Mouse (Mus musculus): ENCODE data around the gene Rtn4rl2. TPM values are rescaled to one million over a fixed set of nuclear protein-coding genes. Genes with fewer than 3 reads are reported as not detected.
A peak's percentile ranks its signal among the peaks of the same experiment; 100 is the strongest.

Gene Rtn4rl2
- polyA plus RNA-seq, 1 experiment from 2014 or later = 12.8 TPM

DNA sequence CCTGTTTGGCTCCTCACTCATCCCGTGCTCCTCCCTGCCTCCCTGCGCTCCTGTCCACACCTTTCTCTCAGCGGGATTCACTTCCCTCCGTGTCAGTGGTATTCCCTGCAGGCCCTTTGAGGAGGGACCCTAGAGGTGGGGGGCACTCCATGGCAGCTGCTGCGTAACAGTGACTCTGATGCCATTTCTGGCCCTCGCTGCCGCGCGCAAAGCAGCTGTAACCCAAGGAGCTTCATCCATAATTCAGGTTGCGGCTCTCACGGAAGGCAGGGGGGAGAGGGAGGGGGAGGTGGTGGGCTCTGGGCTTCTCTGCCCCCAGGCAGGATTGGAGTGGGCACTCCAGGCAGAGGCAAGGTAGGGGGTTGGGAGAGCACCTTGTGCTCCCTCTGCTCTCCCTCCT, 3.0 kb downstream of the Rtn4rl2 start:
- Histone ChIP-seq H3K27ac (replicated peaks) (no peak overlapping the region), H3K9ac (replicated peaks) (no peak overlapping the region), H3K27me3 (peaks cover 15% of the 10 kb centered on the region; the same call in 1 of the 2 replicates), H3K4me1 (peaks cover 47% of the 10 kb centered on the region), H3K36me3 (0 out of 2 replicates have a peak, but pooled peaks cover 2% of the 10 kb centered on the region), H3K4me2 (replicated peaks) (peak overlapping the region; percentile 92), H3K4me3 (peak overlapping the region; percentile 7; the same call in 1 of the 2 replicates), H3K9me3 (no peaks in the 10 kb centered on the region)
- ATAC-seq (replicated peaks) = no peak
- 2% methylated on average over 11 of the region's 11 CpGs for WGBS

- 9% methylated on average over 6 of the region's 6 CpGs for WGBS
- no peak overlapping the region for H3K27ac ChIP-seq (replicated peaks)
- 0 out of 2 replicates have a peak, but pooled peaks cover 2% of the 10 kb centered on the region for H3K36me3 ChIP-seq
- peak overlapping the region; percentile 92 for H3K4me2 ChIP-seq (replicated peaks)
- H3K9ac ChIP-seq (replicated peaks) = no peak overlapping the region
- no peaks in the 10 kb centered on the region for H3K9me3 ChIP-seq
- H3K4me1 ChIP-seq = peaks cover 46% of the 10 kb centered on the region
- no peak for ATAC-seq (replicated peaks)
- 0 out of 2 replicates have a peak overlapping the region, but pooled peaks have one; percentile 7 for H3K4me3 ChIP-seq
- peaks cover 15% of the 10 kb centered on the region; the same call in 1 of the 2 replicates for H3K27me3 ChIP-seq
These were observed 3.4 kb downstream of the Rtn4rl2 start for GRCm38 (mm10) chr2:84883084-84883483.

DNA sequence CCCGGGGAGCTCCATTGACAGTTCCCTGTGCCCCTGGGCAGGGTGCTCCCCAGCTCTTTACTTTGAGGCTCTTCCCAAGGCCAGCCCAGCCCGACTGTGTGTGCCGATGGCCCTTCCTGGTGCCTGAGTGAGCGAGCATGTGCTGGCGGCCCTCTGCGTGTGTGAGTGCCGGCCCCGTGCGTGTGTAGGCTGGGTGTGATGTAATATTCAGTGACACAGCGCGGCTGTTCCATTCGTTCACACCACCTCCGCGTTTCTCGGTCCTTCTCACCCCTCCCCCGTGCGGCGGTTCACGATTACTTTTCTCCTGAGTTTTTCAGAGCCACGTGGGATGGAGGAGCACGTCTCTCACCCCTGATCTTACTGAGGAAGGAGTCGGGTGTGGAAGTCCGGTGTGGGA, 3.9 kb downstream of the Rtn4rl2 start:
- Histone ChIP-seq H3K4me3 (peak overlapping the region; percentile 7; the same call in 1 of the 2 replicates), H3K9me3 (no peaks in the 10 kb centered on the region), H3K4me1 (peaks cover 41% of the 10 kb centered on the region), H3K27me3 (peaks cover 15% of the 10 kb centered on the region; the same call in 1 of the 2 replicates), H3K4me2 (replicated peaks) (peak overlapping the region; percentile 92), H3K27ac (replicated peaks) (no peak overlapping the region), H3K36me3 (0 out of 2 replicates have a peak, but pooled peaks cover 2% of the 10 kb centered on the region), H3K9ac (replicated peaks) (no peak overlapping the region)
- no peak for ATAC-seq (replicated peaks)
- WGBS = 12% methylated on average over 23 of the region's 23 CpGs

DNA sequence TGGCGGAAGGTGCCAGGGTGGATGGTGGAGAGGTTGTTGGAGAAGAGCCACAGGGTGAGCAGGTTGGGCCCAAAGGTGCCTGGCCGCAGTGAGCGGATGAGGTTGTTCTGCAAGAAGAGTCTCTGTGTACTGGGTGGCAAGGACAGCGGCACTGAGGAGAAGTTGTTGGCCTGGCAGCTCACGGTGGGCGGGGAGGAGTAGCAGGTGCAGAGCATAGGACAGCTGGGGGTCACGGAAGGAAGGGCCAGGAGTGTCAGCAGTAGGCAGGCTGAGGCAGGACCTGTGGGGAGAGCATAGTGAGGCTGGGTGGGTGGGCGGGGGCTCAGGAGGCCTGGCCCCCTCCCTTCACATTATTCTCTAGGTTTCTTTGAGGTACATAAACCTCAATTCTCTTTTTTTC, 5.9 kb downstream of the Rtn4rl2 start:
- WGBS = 85% methylated on average over 6 of the region's 8 CpGs
- no peak overlapping the region for H3K9ac ChIP-seq (replicated peaks)

DNA sequence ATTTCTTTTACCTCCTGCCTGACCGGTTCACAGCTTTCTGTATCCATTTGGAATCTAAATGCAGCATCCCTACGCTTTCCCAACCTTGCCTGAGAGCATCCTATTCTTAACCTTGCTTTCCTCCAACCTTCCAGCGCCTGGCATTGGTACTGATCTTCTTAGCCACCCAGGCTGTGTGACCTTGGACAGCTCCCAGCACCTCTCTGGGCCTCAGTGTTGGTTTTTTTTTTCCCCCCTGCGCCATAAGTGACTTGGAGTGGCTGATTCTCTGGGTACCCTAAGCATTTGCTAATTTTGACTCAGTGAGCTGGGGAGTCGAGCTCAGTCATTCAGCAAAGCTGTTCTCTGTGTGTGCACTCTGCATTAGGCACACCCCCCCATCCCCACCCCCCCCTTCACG, 10.7 kb downstream of the Rtn4rl2 start:
- Histone ChIP-seq H3K9ac (replicated peaks) (no peak overlapping the region), H3K4me3 (no peak overlapping the region), H3K36me3 (peaks cover 2% of the 10 kb centered on the region; the same call in 1 of the 2 replicates), H3K4me1 (peaks cover 21% of the 10 kb centered on the region), H3K9me3 (no peaks in the 10 kb centered on the region), H3K27me3 (peaks cover 41% of the 10 kb centered on the region; the same call in 1 of the 2 replicates), H3K27ac (replicated peaks) (no peak overlapping the region), H3K4me2 (replicated peaks) (no peak overlapping the region)
- no peak for ATAC-seq (replicated peaks)
- WGBS = 51% methylated on average over 6 of the region's 6 CpGs

More for the DNA sequence above, 5.9 kb downstream of the Rtn4rl2 start:
- Histone ChIP-seq H3K27ac (replicated peaks) (no peak overlapping the region), H3K27me3 (peaks cover 15% of the 10 kb centered on the region; the same call in 1 of the 2 replicates), H3K4me3 (no peak overlapping the region), H3K9me3 (no peaks in the 10 kb centered on the region), H3K4me1 (peaks cover 33% of the 10 kb centered on the region), H3K36me3 (0 out of 2 replicates have a peak, but pooled peaks cover 2% of the 10 kb centered on the region), H3K4me2 (replicated peaks) (no peak overlapping the region)
- no peak for ATAC-seq (replicated peaks)

GRCm38 (mm10) chr2:84872105-84872716, 14.3 kb downstream of the Rtn4rl2 start:
- no peaks in the 10 kb centered on the region; the same call in 1 of the 2 replicates for H3K36me3 ChIP-seq
- ATAC-seq (replicated peaks) = peak; percentile 26
- peak overlapping the region; percentile 29 for H3K9ac ChIP-seq (replicated peaks)
- no peak overlapping the region for H3K27ac ChIP-seq (replicated peaks)
- peaks cover 57% of the 10 kb centered on the region for H3K27me3 ChIP-seq
- peak overlapping the region; percentile 55 for H3K4me2 ChIP-seq (replicated peaks)
- peaks cover 38% of the 10 kb centered on the region for H3K4me1 ChIP-seq
- peak overlapping the region; percentile 40 for H3K4me3 ChIP-seq
- under 1% methylated on average over 73 of the region's 78 CpGs for WGBS
- no peaks in the 10 kb centered on the region for H3K9me3 ChIP-seq

- H3K4me1 ChIP-seq = peaks cover 45% of the 10 kb centered on the region
- H3K9me3 ChIP-seq = no peaks in the 10 kb centered on the region
- peaks cover 57% of the 10 kb centered on the region for H3K27me3 ChIP-seq
- no peak overlapping the region for H3K27ac ChIP-seq (replicated peaks)
- no peaks in the 10 kb centered on the region; the same call in 1 of the 2 replicates for H3K36me3 ChIP-seq
- ATAC-seq (replicated peaks) = no peak
- no peak overlapping the region for H3K4me3 ChIP-seq
- no peak overlapping the region for H3K4me2 ChIP-seq (replicated peaks)
- H3K9ac ChIP-seq (replicated peaks) = no peak overlapping the region
- 64% methylated on average over 4 of the region's 4 CpGs for WGBS
These were observed 15.8 kb downstream of the Rtn4rl2 start for GRCm38 (mm10) chr2:84870623-84871160.

- Histone ChIP-seq H3K4me2 (replicated peaks) (no peak overlapping the region), H3K27me3 (peaks cover 44% of the 10 kb centered on the region), H3K4me3 (no peak overlapping the region), H3K4me1 (peaks cover 48% of the 10 kb centered on the region), H3K9me3 (no peaks in the 10 kb centered on the region), H3K36me3 (no peaks in the 10 kb centered on the region; the same call in 1 of the 2 replicates), H3K27ac (replicated peaks) (peak overlapping the region; percentile 22), H3K9ac (replicated peaks) (no peak overlapping the region)
- WGBS = 50% methylated on average over 2 of the region's 2 CpGs
- peak; percentile 11; the same call in 1 of the 2 replicates for ATAC-seq (replicated peaks)
These were observed 17.5 kb downstream of the Rtn4rl2 start for GRCm38 (mm10) chr2:84868977-84869376.

DNA sequence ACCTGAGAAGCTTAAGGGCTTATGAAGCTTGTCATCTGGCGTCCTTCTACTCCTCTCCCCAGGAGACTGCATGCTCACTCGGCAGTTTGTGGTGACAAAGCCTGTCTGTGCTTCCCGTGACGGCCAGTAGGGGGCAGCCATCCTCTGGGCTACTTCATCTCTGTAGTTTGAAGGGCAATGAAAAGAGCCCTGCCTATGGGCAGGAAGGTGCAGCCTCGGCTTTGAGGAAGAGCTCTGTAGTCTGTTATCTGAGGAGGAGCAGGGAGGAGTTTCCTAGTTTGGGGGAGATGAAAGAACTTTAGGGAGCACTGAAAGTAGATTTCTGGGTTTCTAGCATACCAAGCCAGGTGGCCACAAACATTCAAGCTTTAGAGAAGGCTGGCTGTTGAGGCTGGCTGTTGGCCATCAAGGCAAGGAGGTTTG, 18.0 kb downstream of the Rtn4rl2 start:
- H3K27ac ChIP-seq (replicated peaks) = peak overlapping the region; percentile 22
- H3K9me3 ChIP-seq = no peaks in the 10 kb centered on the region
- no peak for ATAC-seq (replicated peaks)
- H3K4me1 ChIP-seq = peaks cover 48% of the 10 kb centered on the region
- H3K9ac ChIP-seq (replicated peaks) = no peak overlapping the region
- peaks cover 39% of the 10 kb centered on the region for H3K27me3 ChIP-seq
- H3K4me2 ChIP-seq (replicated peaks) = no peak overlapping the region
- WGBS = 2% methylated on average over 5 of the region's 5 CpGs
- no peaks in the 10 kb centered on the region; the same call in 1 of the 2 replicates for H3K36me3 ChIP-seq
- no peak overlapping the region for H3K4me3 ChIP-seq

DNA sequence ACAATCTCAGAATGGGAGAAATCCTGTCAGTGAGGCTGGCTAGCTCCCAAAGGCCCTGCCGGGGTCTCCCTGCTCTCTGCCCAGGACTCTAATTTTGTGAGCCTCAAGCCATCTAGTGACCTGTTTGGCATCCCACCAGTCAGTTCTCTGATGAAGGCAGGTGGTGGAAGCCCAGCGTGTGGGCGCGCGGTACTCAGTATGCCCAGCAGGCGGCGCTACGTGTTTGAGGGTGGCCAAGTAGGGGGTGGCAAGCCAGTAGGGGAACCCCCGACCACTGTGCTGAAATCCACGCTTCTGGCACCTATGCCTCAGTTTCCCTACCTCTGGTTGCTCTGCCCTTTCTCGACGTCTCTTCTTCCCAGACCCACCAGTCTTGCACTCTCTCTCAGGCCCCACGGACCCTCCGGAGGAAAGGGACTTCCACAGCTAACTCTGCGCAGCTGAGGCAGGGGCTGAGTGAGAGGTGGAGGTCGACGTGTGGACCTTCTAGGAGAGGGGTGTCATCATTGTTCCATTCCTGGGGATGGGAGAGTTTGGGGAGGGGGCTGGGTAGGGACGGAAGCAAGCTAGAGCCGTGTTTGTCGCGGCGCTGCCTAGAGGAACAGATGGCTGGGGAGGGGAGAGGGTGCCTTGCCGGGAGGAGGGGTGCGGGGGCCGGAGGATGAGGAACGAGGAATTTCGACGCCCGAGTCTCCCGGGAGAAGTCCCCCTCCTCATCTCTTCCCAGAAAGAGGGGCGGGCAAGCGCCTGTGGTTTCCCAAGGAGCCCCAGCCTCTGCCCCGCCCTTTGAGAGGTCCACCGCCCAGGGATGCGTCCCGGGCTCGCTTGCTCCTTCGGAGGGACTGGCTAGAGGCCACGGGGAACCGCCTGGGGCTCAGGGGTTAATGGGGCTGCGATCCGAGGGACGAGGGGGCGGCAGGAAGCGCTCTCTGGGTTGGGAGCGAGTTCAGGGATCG, 20.6 kb downstream of the Rtn4rl2 start:
- WGBS = under 1% methylated on average over 46 of the region's 47 CpGs
- Histone ChIP-seq H3K4me2 (replicated peaks) (peak overlapping the region; percentile 74), H3K4me3 (peak overlapping the region; percentile 40), H3K4me1 (peaks cover 33% of the 10 kb centered on the region), H3K27ac (replicated peaks) (peak overlapping the region; percentile 82), H3K36me3 (no peaks in the 10 kb centered on the region), H3K9me3 (no peaks in the 10 kb centered on the region), H3K9ac (replicated peaks) (peak overlapping the region; percentile 51), H3K27me3 (peaks cover 16% of the 10 kb centered on the region)
- peak; percentile 82 for ATAC-seq (replicated peaks)

DNA sequence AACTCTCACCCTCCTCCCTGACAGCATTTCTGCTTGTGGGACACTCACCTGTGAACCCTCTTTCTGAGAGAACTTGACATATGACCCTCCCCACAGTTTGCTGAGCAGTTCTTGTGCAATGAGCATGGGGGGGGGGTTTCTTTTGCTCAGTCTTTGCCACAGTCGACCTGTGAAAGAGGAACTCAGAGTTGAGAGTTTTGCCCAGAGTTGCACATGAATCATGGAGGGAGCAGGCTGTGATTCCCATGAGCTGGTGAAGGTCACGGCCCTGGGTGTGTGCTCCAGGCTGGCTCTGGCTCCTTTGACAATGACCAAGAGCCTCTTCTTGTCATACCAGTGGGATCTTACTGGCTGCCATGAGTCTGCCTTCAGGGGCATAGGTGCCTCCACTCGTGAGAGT, 24.3 kb downstream of the Rtn4rl2 start:
- no peak overlapping the region for H3K9ac ChIP-seq (replicated peaks)
- no peaks in the 10 kb centered on the region for H3K27me3 ChIP-seq
- WGBS = 74% methylated on average over 3 of the region's 3 CpGs
- H3K4me1 ChIP-seq = peaks cover 17% of the 10 kb centered on the region
- no peak for ATAC-seq (replicated peaks)
- H3K4me2 ChIP-seq (replicated peaks) = no peak overlapping the region
- no peak overlapping the region for H3K4me3 ChIP-seq
- no peaks in the 10 kb centered on the region for H3K36me3 ChIP-seq
- H3K9me3 ChIP-seq = no peaks in the 10 kb centered on the region
- no peak overlapping the region for H3K27ac ChIP-seq (replicated peaks)

Measured in forebrain, embryonic 15.5 days (tissue).